Mouse (Mus musculus) CD4-positive, CD25-positive, alpha-beta regulatory T cell, adult 2 months (primary cell): Measurements from ENCODE around the gene Rhox4c.
"Not testable (repeated sequence)": the region's sequence is repeated elsewhere in the genome, so short reads cannot be mapped to it uniquely, and the experiment has no call there.

Experiments used
- DNase-seq: peaks from one replicate; pipeline ENCODE4 v3.0.0-alpha.2; 2012; ENCODE audit warnings: low read depth, low spot score

Gene Rhox4c

GRCm38 (mm10) chrX:37480037-37480436, at the start of gene Rhox4c:
TSS of gene Rhox4c (plus strand) at chrX:37480337.
- not testable (repeated sequence) for DNase-seq

GRCm38 (mm10) chrX:37432194-37432593, 47.9 kb upstream of the Rhox4c start, which contains the start of gene Rhox4b:
TSS of gene Rhox4b (plus strand) at chrX:37432494.
- not testable (repeated sequence) for DNase-seq

- DNase-seq, result not testable (repeated sequence)
Measured at GRCm38 (mm10) chrX:37453380-37453779, 26.8 kb upstream of the Rhox4c start, which contains the start of gene Rhox2c. TSS of gene Rhox2c (plus strand) at chrX:37453680.

GRCm38 (mm10) chrX:37458285-37458684, 21.9 kb upstream of the Rhox4c start, which contains the start of gene Rhox3c:
TSS of gene Rhox3c (plus strand) at chrX:37458585.
- DNase-seq, result not testable (repeated sequence)

GRCm38 (mm10) chrX:37514059-37514458, 33.9 kb downstream of the Rhox4c start, which contains the start of gene Rhox4d:
TSS of gene Rhox4d (plus strand) at chrX:37514359.
- not testable (repeated sequence) for DNase-seq

GRCm38 (mm10) chrX:37530152-37530551, 50.0 kb downstream of the Rhox4c start, which contains the start of gene Rhox2e:
TSS of gene Rhox2e (plus strand) at chrX:37530452.
- not testable (repeated sequence) for DNase-seq
